Mouse (Mus musculus) monocyte, adult 59 days (primary cell): Measurements from ENCODE around the gene Calm1. TPM values are rescaled to one million over a fixed set of nuclear protein-coding genes. Genes with fewer than 3 reads are reported as not detected.

ENCODE experiments used
- total RNA-seq, 2 experiments: library from RNA; stranded (reverse); gene quantifications; one replicate each; pipeline ENCODE4 v1.2.4; 2023

Calm1 gene
- 100 to 1,000 TPM; 680 to 798 TPM for total RNA-seq

DNA sequence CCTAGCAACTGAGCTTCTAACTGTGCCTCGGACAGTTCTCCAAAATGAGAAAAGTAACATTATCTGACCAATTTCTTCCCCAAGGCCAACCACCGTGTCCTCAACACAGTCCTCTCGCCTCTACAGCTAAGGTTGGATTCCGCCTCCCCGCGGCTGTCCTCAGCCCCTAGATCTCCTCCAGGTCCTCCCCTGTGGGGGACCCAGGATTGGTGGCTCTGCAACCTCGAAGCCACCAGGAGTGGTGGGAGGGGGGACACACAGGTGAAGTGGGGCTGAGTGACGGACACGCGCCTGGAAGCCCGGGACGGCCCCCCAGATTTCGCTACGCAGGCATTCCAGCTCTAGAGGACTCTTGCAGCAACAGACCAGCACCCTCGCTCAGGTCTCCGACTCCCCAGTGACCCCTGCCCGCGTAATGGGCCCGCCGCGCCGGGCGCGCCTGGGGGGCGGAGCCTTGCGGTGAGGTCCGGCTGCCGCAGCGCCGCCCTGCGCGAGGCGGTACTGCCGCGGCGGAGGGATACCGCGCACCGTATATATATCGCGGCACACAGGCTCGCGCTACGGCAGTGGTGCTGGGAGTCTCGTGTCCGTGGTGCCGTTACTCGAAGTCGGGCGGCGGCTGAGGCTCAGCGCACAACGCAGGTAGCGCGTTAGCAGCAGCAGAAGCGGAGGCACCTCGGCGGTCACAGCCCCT lies at the start of gene Calm1:
Calm1 (plus strand) TSS at position 469 of the 694 bp plus-strand sequence.

GRCm38 (mm10) chr12:100159261-100159975 lies 39.8 kb upstream of the Calm1 start, which contains the start of gene Nrde2:
TSS of gene Nrde2 (minus strand) at chr12:100159653.

Other genes with a start within 250 kb of the Calm1 start
- 1 to 10 TPM; 5.3 to 5.5 TPM for gene Kcnk13, start 234.9 kb upstream of the Calm1 start, total RNA-seq
- gene Psmc1, start 89.3 kb upstream of the Calm1 start, total RNA-seq = 10 to 100 TPM; 62.5 to 65.6 TPM
- 10 to 100 TPM; 19.2 to 25.8 TPM for gene Nrde2, start 39.8 kb upstream of the Calm1 start, total RNA-seq